Mouse (Mus musculus): ENCODE results near the gene Rapgef2. TPM values are rescaled to one million over a fixed set of nuclear protein-coding genes. Genes with fewer than 3 reads are reported as not detected.
"Not testable (repeated sequence)": the region's sequence is repeated elsewhere in the genome, so short reads cannot be mapped to it uniquely, and the experiment has no call there.

Gene Rapgef2
- total RNA-seq, 2 experiments from 2014 or later: 0.38 to 2.1 TPM

DNA sequence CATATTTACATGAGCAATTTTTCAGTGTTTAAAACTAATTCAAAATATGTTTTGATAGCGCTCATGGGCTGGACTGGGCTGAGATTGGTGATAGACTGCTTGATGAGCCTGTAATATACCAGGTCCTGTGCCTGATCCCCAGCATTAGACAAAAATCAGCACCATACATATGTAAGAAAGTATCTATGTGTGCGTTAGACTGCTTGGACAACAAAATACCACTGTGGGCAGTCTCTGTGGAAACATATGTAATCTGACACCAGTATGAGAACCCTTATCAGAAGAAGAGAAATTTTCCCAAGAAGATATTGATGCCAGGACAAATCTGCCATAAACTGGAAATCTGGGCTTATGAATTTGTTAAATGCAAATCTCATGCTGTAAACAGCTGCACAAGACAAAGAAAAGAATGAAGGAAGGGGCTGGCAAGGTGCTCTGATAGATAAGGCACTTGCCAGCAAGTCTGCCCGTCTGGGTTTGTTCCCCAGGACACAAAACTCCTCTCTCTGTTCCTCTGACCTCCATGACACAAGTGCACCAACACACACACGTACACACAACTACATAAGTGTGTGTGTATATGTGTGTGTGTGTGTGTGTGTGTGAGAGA, 47.8 kb downstream of the Rapgef2 start:
- no peak for ATAC-seq (replicated peaks; ENCODE audit: low FRiP score, poor library complexity, severe bottlenecking)

DNA sequence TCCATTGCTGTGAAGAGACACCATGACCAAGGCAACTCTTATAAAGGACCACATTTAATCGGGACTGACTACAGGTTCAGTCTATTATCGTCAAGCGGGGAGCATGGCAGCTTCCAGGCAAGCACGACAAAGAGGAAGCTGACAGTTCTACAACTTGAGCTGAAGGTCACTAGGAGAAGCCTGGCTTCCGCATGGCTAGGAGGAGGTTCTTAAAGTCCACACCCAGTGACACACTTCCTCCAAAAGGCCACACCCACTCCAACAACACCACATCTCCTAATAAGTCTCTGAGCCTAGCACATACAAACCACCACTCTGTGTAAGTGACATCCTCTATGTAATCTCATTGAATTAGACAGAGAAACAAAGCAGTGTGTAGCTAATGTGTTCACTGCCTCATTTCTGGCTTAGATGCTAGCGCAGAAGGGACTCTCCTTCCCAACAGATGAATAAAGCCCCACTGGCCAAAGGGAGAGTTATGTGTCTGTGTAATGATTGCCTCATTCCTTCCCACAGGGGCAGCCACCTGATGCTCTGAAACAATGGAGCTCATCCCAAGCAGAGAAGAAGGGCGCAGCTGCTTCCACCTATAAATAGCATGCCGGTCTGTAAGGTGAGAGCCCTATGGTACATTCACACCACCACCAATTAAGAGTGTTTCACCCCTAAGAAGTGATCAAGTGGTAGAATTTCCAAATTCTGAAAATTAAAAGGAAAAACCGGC, 48.5 kb downstream of the Rapgef2 start:
- no peak for ATAC-seq (replicated peaks; ENCODE audit: low FRiP score, poor library complexity, severe bottlenecking)

DNA sequence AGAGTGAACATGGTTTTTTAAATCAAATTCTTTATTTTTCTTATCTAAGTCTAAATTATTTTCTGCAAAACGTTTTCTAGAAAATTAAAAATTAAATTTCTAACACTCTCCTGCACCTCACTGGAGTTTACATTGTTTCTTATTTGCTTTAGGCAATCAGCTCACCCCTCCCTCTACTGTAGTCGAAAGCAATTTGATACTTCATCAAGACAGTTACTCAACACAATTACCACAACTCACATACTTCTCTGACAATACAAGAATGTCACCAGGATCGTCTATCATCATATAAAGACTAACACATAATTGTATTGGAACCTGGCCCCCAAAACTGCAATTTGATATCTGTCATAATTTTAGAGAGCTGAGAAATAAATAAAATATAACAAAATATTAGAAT, 51.8 kb downstream of the Rapgef2 start:
- no peak for ATAC-seq (replicated peaks; ENCODE audit: low FRiP score, poor library complexity, severe bottlenecking)

DNA sequence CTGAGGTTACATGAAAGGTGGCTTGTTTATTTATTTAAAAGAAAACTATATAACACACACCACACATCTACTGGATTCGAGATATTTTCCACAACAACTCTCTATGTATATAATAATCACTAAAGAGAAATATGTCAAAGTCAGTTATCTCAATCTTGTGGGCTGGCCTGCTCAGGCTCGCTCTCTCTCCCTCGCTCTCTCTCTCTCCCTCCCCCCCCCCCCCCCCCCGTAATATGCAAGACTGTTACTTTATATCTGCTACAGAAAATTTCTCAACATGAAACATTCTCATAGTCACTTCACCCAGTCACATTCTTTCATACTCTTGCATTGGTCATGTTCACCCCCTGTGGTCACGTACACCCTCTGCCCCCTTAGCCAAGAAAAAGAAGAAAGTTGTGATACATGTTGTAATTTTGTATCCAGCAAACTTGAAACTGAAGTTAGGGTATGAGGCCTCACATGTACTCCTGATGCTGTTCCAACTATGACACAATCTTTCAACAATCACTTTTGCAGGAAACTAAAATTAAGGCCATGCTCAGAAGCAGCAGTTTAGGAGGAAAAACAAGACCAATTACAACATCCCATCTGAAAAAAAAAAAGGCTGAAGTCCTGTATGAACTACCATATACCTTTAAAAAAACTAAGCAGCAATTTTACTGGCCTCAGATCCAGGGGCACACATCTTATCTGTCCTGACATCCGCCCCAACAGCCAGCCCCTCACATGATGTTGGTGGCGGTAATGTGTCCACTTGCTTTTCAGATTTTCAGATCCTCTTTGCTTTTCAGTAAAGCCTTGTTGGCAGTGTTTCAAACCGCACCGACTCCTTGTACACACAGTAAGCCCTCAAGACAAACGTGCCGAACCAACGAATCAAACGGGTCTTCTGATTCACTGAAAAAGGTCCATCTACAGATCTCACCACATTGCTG, 52.6 kb downstream of the Rapgef2 start:
- ATAC-seq (replicated peaks; ENCODE audit: low FRiP score, poor library complexity, severe bottlenecking): no peak

DNA sequence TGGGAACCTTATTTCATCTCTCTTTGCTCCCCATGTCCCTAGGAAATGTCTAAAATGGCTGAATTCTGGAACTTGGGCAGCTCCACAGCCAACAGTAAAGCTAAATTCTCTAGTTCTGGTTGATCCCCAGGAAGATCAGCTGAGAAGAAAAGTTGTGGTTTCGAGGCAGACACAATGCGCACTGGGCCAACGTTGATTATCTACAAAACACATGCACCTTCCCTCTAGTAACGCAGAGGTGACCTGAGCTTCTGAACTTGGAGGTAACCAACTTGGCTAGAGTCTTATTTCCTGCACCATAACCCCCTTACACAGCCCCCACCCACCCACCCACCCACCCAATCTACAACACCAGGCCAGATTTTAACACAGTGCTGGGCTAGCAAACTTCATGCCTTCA, 55.6 kb downstream of the Rapgef2 start:
- no peak for ATAC-seq (replicated peaks; ENCODE audit: low FRiP score, poor library complexity, severe bottlenecking)

DNA sequence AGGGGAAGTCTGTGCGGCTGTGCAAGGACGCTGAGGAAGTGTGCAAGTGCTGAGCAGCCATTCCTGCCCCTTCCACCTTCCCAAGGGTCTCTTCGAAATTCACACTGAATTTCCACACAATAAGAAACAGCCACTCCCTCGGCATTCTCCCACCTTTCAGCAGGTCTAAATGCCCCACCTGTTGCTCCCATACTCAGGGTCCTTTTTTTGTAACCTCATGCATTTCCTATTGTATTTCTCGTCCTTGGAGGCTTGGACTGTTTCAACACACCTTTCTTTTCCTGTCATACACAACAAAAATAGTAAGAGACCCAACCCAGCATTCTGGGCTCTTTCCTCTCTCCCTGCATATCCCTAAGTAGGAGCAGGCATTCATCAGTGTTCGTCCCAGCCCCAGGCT, 56.8 kb downstream of the Rapgef2 start:
- ATAC-seq (replicated peaks; ENCODE audit: low FRiP score, poor library complexity, severe bottlenecking): no peak

DNA sequence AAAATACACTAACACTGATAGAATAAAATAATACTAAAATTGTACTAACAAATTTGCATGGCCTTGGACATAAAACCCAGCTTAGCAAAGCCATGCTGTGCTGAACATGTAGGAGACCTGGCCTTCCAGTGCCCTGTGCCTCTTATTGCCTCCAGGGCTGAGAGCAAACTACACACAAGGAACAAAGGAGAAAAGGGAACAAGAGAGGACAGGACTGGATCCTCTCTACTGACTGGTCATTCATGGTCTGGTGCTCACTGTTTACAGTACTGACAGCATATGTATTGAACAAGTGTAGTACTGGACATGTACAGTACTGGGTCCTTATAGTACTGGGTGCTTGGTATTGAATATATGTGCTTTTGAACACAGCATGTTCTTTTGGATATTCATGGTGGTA, 58.0 kb downstream of the Rapgef2 start:
- no peak for ATAC-seq (replicated peaks; ENCODE audit: low FRiP score, poor library complexity, severe bottlenecking)

DNA sequence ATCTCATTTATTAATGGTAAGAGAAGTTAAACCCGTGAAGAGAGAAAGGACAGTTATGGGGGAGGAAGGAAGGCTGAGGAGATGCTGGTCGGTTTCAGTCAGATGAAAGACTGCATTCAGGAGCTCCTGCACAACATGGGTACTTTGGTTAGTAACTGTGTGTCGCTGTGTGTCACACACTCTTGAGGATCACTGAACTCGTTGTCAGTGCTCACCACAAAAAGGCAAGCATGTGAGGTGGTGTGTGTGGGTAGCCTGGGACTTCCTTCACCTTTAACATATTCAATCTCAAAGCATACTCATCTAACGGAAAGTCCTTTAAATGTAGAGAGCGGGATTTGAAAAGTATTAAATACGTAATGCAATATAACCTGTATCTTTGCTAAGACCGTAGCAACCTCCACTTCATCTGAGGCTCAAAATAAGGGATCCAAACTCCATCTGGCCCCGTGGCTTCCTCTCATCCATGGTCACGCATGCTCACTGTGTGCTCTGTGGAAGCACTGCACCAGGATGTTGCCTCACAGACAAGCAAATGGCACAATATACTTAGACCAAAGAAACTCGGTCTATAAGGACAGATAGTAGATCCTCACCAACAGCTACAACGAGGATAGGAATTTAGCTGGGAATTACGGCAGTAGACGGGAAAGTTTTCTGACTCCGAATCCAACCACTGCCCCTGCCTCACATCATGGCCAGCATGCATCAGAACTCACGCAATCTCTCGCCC, 58.8 kb downstream of the Rapgef2 start:
- ATAC-seq (replicated peaks; ENCODE audit: low FRiP score, poor library complexity, severe bottlenecking): no peak

DNA sequence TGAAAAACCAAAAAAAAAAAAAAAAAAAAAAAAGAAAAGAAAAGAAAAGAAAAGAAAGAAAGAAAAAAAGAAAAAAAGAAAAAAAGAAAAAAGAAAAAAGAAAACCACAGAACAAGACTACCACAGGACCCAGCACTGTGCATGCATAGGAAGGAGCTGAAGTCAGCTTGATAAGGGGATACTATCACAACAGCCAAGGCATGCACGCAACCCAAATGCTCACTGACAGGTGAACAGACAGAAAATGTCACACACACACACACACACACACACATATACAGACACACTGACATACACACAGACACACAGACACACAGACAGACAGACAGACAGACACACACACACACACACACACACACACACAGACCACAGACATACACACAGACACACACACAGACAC, 59.5 kb downstream of the Rapgef2 start:
- ATAC-seq (replicated peaks; ENCODE audit: low FRiP score, poor library complexity, severe bottlenecking): not testable (repeated sequence)

DNA sequence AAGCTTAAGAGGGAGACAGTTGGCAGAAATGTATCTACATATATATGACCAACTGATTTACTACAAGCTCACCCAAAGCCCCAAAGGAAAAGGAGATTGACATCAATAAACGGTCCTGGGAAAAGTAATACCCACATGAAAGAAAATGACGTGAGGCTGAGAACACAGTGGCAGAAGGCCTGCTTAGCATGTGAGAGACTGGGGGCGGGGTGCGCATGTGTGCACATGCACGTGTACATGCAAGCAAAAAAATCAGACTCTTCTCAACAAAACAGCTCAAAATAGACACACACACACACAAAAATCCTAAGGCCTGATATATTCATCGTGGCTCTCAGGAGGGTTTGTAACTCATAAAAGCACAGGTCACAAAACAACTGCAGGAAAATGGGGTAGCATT, 60.4 kb downstream of the Rapgef2 start:
- ATAC-seq (replicated peaks; ENCODE audit: low FRiP score, poor library complexity, severe bottlenecking): no peak

DNA sequence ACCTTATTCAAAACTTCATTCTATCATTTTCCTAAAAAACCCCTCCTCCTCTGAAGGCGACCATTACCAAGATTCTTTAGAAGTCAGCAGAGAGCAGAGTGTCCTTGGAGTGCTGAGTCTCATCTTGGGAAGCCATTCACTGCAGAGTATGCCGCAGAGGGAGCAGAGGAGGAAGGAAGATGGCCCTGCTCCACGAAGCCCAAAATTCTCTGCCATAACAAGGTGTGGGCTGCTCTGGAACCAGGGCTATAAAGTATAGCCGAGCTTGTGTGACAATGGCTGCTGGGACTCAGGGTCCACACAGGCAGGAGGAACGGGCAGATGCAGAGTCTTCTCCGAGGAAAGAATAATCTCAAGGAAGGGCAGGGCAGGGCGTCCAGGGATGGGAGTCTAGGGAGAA, 62.0 kb downstream of the Rapgef2 start:
- ATAC-seq (replicated peaks; ENCODE audit: low FRiP score, poor library complexity, severe bottlenecking): no peak

DNA sequence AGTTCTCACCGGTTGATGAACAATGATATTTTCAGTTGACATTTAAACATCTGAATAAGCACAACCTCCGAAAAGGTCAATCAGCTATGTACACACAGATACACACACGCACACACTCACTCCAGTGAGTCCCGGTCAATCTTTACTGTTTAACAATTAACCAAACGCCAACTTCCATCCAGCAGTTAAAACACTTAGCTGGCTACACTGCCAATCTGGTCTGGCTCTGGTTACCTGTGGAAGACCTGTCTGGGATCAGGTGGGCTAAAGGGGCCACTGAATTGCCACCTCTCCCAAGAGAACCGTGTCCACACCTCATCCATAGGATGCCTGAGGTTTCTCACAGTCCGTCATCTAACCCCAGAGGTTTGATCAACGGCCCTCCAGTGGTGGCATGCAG, 63.0 kb downstream of the Rapgef2 start:
- ATAC-seq (replicated peaks; ENCODE audit: low FRiP score, poor library complexity, severe bottlenecking): no peak

DNA sequence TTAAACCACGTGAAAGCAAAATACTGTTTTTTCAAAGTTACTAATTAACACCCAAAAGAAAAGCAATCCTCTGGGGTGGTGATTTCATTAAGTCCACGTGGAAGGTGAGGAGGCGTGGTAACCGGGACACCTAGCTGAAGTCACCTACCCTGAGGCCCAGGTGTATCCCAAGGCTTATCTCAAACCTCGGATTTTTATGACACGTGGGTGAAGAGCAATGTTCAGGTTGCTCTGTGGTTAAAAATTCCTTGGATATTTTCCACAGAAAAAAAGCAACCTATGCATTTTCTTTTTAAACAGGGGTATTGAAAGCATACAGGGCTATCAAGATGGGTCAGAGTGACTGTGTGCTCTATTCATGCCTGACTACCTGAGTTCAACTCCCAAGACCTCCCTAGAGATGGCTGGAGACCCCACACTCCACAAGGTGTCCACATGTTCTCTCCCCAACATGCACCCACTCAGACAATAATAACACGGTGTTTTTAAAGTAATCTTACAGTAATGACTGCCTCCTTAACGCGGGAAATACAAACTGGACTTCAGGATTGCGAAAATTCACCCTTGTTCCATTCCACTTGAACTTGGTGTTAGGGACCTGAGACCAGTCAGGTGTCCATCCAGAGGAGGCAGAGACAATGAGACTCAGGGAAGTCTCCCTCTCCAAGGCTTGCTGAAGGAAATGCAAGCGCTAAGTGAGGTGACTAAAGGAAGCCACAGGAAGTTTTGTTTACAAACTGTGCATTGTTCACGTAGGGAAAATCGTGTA, 63.9 kb downstream of the Rapgef2 start:
- ATAC-seq (replicated peaks; ENCODE audit: low FRiP score, poor library complexity, severe bottlenecking): no peak

DNA sequence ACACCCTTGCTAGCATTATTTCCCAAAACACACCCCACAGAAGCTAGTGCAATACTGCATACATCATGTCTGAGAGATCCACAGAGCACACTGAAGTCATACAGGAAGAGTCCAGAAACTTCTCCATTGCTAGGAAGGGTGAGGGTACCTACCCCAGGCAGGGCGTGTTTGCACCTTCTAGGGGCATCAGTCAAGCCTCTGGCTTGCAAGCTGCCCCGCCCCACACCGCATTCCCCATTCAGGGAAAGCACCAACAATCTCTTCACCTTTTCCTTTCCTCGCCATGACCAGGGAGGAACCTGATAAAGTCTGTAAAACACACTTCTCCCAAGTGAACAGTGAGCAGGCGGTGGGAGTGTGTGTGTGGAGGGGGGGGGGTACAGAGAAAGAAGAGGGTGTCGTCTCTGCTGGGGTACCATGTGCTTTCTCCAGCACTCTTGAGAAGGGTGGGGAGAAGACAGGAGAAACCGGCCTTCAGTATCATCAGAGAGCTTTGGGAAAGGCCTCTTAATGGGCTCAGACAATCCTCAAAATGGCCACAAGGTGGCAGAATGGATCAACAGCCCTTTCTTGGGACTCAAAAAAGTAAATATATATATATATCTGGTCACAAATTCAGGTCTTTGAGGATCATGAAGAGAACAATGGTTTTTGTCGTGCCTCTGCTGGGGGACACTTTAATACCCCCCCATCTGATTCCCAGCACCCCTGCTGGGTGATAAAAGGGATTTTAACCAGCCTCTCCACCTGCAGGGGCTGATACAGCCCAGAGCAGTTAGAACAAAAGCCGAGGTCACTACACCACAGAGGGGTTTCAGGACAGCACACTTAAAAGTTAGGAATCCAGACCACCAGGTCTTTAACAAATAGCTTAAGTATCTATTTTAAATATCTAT, 64.8 kb downstream of the Rapgef2 start:
- ATAC-seq (replicated peaks; ENCODE audit: low FRiP score, poor library complexity, severe bottlenecking): no peak

DNA sequence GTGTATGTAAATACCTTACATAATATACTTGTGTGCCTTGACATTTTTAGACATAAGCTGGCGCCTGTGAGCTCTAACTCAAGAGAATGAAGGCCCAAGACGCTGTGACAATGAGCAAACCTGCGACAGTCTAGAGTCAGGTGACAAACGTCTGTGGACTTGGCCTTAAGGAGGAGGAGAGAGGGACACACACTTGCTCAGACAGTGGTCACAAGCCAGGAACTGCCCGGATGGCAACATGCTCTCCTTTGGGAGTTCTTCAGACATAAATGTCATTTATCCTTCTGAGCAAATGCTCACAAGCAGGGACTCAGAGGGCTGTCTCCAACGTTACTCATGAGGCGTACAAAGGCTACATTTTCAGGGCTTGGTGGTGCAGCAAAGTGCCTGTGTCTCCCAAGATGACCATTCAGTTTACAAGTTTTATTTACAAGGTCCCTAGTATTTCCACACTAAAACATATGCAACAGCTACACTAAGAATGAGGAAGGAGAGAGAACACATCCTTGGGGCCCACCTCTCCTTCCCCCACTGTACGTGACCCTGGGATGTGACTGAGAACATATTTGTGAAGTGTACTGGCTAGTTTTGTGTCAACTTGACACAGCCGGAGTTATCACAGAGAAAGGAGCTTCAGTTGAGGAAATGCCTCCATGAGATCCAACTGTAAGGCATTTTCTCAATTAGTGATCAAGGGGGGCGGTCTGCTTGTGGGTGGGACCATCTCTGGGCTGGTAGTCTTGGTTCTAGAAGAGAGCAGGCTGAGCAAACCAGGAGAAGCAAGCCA, 67.0 kb downstream of the Rapgef2 start:
- ATAC-seq (replicated peaks; ENCODE audit: low FRiP score, poor library complexity, severe bottlenecking): no peak

DNA sequence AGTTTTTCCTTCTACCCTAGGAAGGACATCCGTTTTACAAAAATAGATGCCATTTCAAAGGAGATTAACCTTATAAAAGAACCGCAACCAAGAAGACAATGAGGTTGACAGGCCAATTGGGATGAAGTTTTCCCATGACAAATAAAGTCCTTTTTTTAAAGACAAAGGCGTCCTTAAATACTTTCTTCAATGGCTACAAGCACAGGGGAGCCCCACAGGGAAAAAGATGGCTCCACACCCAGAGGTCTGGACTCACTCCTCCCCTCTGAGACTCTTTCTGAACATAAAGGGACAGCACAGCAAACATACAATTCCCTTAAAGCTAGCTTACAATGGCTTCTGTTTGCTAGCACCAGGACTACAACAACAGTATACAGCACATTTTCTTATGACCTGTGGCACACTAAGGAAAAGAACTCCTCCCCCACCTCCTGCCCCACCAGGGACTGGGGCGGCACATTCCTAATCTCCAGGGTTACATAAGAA, 67.7 kb downstream of the Rapgef2 start:
- no peak for ATAC-seq (replicated peaks; ENCODE audit: low FRiP score, poor library complexity, severe bottlenecking)

DNA sequence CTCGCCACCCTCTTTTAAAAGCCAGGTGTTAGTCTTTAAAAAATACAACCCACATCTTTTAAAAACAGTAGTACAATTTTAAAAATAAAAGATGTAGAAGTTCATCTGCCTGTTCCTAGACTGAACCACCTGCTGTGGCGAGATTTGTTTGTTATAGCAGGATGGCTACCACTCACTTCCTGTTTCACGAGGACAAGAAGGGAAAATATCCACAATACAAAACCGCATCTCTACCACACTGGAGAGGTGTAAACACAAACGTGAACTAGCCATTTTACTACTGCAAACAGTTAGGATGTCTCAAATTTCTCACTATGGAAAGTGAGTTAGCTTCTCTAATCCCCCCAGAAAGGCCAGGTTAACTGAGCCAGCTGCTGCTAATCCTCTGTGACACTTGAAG, 76.1 kb downstream of the Rapgef2 start:
- ATAC-seq (replicated peaks; ENCODE audit: low FRiP score, poor library complexity, severe bottlenecking): no peak

DNA sequence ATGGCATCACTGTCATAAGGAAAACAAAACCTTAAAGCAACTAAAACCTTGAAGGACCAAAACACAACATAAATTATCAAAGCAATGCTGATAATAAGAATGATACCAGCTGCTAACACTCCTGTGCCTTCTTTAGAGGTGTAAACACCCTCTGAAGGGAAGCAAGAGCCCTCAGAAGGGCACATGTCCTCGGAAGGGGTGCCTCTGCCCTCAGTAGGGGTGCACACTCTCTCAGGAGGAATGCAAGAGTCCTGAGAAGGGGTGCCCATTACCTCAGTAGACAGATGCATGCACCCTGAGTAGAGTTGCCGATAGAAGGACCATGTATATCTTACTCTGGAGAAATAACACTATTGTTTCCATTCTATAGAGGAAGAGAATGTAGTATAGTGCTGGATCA, 79.1 kb downstream of the Rapgef2 start:
- no peak for ATAC-seq (replicated peaks; ENCODE audit: low FRiP score, poor library complexity, severe bottlenecking)

Data from erythroid progenitor cell, adult 5-6 weeks (primary cell).